Mouse (Mus musculus) c-Kit-positive CD71-positive TER-119-positive erythroid progenitor cells, embryonic 14.5 days (primary cell): Measurements from ENCODE around the gene Gorasp2.

Source experiments
- DNase-seq: peaks from one replicate; pipeline ENCODE4 v3.0.0-alpha.2; 2013; ENCODE audit warnings: low spot score

Gene Gorasp2

DNA sequence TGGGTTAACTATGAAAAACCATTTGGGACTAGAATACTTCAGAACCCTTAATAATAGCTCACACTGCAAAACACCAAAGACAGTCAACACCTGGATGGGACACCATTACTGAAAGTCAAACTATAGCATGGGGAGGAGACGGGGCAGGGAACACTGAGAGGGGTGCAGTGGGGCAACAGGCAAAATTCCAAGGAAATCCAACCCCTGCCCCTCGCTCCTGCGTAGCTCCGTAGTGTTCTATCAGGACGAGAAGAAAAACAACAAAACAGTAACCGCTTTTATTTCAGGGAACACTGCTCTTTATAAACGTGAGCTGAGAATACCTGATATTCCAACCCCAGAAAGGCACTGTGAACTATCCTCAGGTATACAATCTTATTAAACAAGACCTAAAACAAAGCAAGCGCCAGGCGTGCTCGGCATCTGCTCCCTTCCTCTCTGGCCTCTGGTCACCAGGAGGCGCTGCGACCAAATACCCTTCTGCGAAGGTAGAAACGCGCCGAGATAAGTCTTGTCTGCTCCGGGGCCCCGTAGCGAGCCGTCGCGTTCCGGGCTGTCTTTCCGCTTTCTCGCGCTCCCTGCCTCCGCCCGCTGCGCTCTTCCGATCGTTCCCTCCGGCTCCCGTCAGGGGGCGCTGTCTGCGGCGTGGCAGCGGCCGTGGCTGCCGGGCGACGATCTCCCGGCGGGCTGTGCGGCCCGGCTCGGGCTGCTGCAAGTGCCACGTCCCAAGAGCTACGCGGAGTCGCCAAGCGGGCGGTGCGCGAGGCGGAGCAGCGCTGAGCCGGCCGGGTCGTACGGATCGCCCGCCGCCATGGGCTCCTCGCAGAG lies at the start of gene Gorasp2:
Gene Gorasp2 (plus strand): TSS at position 690 of the 828 bp plus-strand sequence.
- DNase-seq: peak; percentile 95

DNA sequence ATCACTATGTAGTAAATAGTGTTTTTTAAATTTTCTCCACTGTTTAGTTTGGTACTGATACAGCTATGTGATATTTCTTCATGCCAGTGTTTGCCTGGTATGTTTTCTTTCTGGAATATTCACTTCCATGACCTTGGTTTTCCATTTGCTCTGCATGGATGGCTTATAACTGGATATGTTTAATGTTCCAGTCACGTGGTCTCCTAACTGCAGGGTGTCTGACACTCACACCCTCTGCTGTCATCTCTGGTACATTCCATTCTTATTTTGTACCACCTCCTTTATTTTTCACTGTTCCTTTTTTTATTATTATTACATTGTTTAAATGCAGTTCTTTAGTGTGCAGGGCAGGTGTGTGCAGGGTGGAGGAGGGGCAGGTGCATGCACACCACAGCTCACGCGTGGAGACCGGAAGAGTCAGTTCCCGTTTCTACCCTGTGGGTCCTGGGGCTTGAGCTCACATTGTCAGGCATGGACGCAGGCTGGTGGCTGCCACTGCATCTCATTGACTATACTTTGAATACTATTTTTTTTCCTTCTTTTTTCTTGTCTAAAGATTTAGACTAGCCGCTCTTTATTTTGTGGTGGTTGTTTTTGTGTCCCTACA lies 46.5 kb upstream of the Gorasp2 start:
- no peak for DNase-seq

GRCm38 (mm10) chr2:70616076-70616475 lies 45.3 kb upstream of the Gorasp2 start:
- DNase-seq: no peak

- DNase-seq: no peak
These were observed 44.8 kb upstream of the Gorasp2 start for GRCm38 (mm10) chr2:70616617-70617016.

GRCm38 (mm10) chr2:70619232-70619835 lies 42.0 kb upstream of the Gorasp2 start:
- no peak for DNase-seq

DNA sequence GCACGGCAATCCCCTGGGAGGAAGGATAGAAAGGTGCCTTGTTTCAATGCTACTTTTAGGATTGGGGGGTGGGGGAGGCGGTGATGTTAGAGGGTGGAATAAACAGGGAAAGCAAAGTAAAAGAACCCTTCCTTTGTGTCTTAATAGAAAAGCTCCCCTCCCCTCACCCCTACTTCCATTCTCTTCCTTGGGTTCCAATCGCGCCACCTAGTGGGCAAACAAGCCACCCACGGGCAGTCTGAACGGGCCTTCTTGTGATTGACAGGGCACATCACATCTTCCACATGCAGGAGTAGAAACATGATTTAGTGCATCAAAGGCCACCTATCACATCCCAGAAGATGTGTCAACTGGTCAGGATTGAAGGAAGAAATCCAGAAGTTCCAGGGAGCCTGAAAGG lies 41.2 kb upstream of the Gorasp2 start:
- peak; percentile 30 for DNase-seq

GRCm38 (mm10) chr2:70622244-70622643 lies 39.1 kb upstream of the Gorasp2 start:
- no peak for DNase-seq

DNA sequence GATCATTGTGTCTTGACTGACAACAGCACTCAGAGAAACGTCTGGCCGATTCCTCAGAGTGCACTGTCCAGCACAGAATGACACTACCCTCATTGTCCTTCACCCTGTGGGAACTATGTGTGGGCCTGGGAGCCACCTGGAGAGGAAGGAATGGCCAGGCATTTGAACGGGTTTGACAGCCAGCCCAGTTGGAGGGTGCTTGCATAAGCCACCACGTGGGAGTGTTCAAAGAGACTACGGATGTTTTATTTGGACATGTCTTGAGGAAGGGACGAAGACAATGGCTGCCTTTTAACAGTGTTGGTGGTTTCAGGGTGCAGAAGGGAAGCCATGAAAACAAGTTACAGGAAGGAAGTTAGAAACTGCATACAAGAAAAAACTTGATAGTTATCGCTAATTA lies 35.6 kb upstream of the Gorasp2 start:
- DNase-seq: no peak

DNA sequence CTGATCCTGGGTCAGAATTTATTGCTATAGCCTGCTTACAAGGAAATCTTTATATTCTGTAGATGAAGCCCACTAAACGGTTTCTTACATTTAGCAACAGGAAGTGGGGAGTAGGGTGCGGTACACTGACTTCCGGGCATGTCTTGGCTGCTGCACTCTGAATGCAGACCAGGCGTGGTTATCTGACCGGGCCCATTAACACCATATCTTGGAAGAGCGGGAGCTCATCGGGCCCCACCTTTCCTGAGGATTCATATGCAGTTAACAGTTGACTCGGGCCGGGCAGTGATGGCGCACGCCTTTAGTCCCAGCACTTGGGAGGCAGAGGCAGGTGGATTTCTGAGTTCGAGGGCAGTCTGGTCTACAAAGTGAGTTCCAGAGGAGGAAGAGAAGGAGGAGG lies 33.0 kb upstream of the Gorasp2 start:
- no peak for DNase-seq

- no peak for DNase-seq
These were observed 32.0 kb upstream of the Gorasp2 start for GRCm38 (mm10) chr2:70629339-70629761.

- DNase-seq: no peak
These were observed 31.5 kb upstream of the Gorasp2 start for GRCm38 (mm10) chr2:70629921-70630320.

- no peak for DNase-seq
These were observed 30.1 kb upstream of the Gorasp2 start for GRCm38 (mm10) chr2:70631321-70631720.

GRCm38 (mm10) chr2:70632412-70632811 lies 29.0 kb upstream of the Gorasp2 start:
- no peak for DNase-seq

DNA sequence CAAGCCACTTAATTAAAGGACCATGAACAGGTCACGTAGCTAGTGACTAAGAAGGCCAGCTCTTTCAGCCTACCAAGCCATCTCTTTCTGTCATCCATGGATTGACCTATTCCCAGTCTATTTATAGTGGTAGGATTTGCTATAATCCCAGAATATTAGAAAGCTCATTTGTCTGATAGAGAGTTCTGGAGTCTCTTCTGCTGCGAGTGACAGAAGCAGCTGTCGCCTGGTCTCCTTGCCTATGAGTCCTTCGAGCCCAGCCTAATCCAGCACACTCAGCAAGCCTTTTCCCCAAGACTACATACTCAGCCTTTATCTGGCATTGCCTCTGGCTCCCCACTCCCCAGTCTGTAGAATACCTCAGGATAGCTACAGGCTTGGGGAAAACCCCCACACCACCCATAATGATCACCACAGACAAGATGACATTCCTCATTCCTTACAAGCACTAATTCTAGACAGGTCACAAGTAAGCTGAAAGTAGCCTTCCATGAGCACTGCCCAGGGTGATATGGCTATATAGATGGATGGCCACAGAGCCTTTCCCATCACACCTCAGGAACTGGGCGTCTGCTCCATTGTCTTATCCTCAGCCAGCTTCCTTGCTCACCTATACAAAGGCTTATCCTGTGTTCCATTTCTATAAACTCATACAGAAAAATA lies 27.2 kb upstream of the Gorasp2 start:
- DNase-seq: no peak

DNA sequence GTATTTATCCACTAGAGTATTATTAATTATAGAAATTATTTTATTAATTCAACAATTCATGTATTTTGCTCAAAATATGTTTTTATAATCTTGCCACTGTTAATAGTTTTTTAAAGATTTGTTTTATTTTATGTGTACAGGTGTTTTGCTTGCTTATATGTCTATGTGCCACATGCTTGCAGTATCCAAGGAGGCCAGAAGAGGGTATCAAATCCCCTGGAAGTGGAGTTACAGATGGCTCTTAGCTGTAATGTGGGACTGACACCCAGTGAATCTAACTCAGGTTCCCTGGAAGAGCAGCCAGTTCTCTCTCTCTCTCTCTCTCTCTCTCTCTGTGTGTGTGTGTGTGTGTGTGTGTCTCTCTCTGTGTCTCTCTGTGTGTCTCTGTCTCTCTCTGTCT lies 20.4 kb upstream of the Gorasp2 start:
- no peak for DNase-seq

DNA sequence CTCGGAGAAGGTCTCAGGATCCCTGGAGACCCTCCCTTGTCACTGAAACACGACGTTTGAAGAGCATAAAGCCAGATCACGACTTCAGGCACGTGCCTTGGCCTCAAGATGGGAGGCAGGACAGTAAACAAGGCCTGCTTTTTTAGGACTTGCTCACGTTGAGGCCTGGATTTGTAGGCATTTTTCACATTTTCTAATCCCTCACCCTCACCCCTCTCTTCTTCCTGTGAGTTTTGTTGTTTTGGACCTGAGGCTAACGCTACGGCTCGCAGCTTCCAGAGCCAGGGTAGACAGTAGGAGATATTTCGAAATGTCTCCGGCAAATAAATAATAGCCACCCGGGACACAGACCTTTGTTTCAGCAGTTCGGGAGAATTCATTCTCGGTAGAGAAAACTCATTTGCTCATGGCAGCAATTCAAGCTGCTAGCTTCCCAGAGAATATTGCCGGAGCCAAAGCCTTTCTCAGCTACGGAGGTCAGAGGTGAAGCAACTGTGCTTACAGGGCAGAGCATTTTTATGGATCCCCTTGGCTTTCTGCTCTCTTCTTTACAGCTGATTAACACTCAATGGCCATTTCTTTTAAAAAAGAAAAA lies 18.3 kb upstream of the Gorasp2 start:
- no peak for DNase-seq

GRCm38 (mm10) chr2:70645266-70645780 lies 16.1 kb upstream of the Gorasp2 start:
- DNase-seq: no peak

- DNase-seq: no peak
These were observed 13.7 kb upstream of the Gorasp2 start for GRCm38 (mm10) chr2:70647681-70648080.

GRCm38 (mm10) chr2:70648271-70648670 lies 13.1 kb upstream of the Gorasp2 start:
- no peak for DNase-seq

DNA sequence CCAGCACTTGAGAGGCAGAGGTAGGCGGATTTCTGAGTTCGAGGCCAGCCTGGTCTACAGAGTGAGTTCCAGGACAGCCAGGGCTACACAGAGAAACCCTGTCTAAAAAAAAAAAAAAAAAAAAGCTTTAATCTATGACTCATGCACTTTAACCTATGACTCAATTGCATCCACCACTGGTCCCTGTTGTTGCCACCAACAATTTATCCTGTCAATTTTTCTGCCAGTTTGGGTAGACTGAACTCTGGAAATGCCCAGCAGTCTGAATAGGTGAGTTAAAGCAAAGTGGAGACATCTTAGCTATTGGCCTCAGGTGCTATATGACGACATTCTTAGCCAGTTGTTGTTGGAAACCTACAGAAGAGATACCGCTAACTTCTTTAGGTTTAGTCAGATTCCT lies 11.9 kb upstream of the Gorasp2 start:
- DNase-seq: no peak

DNA sequence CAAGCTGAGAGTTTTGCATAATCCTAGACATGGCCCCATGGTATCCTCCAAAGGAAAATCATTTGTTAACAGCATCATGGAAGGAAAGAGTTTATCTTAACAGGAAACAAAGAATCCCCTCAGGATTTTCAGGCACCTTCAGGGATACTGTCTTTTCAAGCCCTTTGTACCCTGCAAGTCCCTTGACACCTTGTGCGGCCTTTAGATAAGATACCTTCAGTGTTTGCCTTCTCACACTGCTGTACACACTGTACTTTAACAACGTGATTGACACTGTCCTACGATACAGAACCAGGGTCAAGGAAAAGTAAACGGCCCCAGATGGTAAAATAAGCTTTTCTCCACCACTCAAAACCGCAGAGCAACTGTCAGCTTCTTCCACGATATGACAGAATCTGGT lies 9.6 kb upstream of the Gorasp2 start:
- DNase-seq: no peak

DNA sequence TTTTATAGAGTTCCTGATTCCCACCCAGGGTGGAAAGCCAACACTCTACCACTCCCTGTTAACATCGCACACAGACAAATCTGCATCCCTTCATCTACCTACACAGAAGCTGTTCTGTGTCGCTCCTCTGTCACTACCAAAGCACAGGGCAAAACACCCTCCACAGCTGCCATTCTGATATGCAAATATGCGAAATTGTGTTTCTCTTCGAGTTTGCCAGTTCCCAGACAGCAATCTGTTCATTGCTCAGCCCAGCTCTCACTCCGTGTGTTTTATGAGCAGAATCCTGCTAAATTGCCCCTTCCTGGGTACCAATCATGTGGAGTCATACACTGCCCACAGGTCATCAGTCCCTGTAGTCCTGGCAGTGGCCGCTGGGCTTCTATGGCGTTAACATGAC lies 4.3 kb upstream of the Gorasp2 start:
- no peak for DNase-seq
